Mouse (Mus musculus) intestine, embryonic 15.5 days (tissue): ENCODE measurements around the gene Zdhhc14. TPM values are rescaled to one million over a fixed set of nuclear protein-coding genes. Genes with fewer than 3 reads are reported as not detected.

ENCODE experiments used
- ATAC-seq: fragments of 200-750 bp; cut with Nextera tagmentation; 2 replicates; pipeline ENCODE4 v1.8.0; 2017; ENCODE audit warnings: moderate TSS enrichment, moderate library complexity
- H3K27ac ChIP-seq: fragments of 300-500 bp; sonication (generic); 2 replicates; pipeline ENCODE4 v1.5.1; 2015; ENCODE audit warnings: mild to moderate bottlenecking, inconsistent platforms
- H3K27me3 ChIP-seq: fragments of 300-500 bp; sonication (generic); replicated peaks from 2 replicates; pipeline ENCODE4 v1.6.1; 2015; ENCODE audit warnings: inconsistent platforms
- H3K36me3 ChIP-seq: fragments of 300-500 bp; sonication (generic); 2 replicates; pipeline ENCODE4 v1.6.1; 2015; ENCODE audit warnings: inconsistent platforms
- H3K4me1 ChIP-seq: fragments of 300-500 bp; sonication (generic); replicated peaks from 2 replicates; pipeline ENCODE4 v1.6.1; 2015; ENCODE audit warnings: inconsistent platforms
- H3K4me2 ChIP-seq: fragments of 300-500 bp; sonication (generic); replicated peaks from 2 replicates; pipeline ENCODE4 v1.6.1; 2015; ENCODE audit warnings: mild to moderate bottlenecking, inconsistent platforms
- H3K4me3 ChIP-seq: fragments of 300-500 bp; sonication (generic); replicated peaks from 2 replicates; pipeline ENCODE4 v1.5.1; 2015; ENCODE audit warnings: inconsistent platforms
- H3K9ac ChIP-seq: fragments of 300-500 bp; sonication (generic); 2 replicates; pipeline ENCODE4 v1.6.1; 2015; ENCODE audit warnings: inconsistent platforms
- H3K9me3 ChIP-seq: fragments of 300-500 bp; sonication (generic); 2 replicates; pipeline ENCODE4 v1.6.1; 2016; ENCODE audit warnings: inconsistent platforms
- WGBS: fragments of 180-500 bp; shearing (Covaris S2); methylation state at CpG from one replicate; pipeline ENCODE4 v1.1.7; 2015; 5-methylcytosine and 5-hydroxymethylcytosine counted together
- polyA plus RNA-seq: library from polyadenylated mRNA; unstranded; fragments of >200 nt; fragmentation: Nextera tagmentation; extraction: Ambion mirVana; gene quantifications from 2 replicates; pipeline ENCODE4 v1.2.1, GENCODE M21; 2015

Zdhhc14 gene
- polyA plus RNA-seq, 1 experiment from 2014 or later: 2.5 TPM

GRCm38 (mm10) chr17:5508030-5508429, 15.7 kb downstream of the Zdhhc14 start:
- Histone ChIP-seq H3K27ac (no peak overlapping the region), H3K4me2 (no peak overlapping the region), H3K9ac (no peak overlapping the region), H3K9me3 (no peaks in the 10 kb centered on the region), H3K4me1 (no peaks in the 10 kb centered on the region), H3K36me3 (no peaks in the 10 kb centered on the region), H3K27me3 (no peaks in the 10 kb centered on the region), H3K4me3 (no peak overlapping the region)
- ATAC-seq: no peak
- 80% methylated on average over 4 of the region's 4 CpGs for WGBS

- ATAC-seq: no peak
Measured at GRCm38 (mm10) chr17:5510564-5510963, 18.2 kb downstream of the Zdhhc14 start.

GRCm38 (mm10) chr17:5511724-5512123, 19.4 kb downstream of the Zdhhc14 start:
- Histone ChIP-seq H3K27ac (no peak overlapping the region), H3K4me1 (no peaks in the 10 kb centered on the region), H3K36me3 (no peaks in the 10 kb centered on the region), H3K4me2 (no peak overlapping the region), H3K9ac (no peak overlapping the region), H3K27me3 (no peaks in the 10 kb centered on the region), H3K4me3 (no peak overlapping the region), H3K9me3 (no peaks in the 10 kb centered on the region)
- no peak for ATAC-seq
- 71% methylated on average over 6 of the region's 6 CpGs for WGBS

More at GRCm38 (mm10) chr17:5510564-5510963, 18.2 kb downstream of the Zdhhc14 start:
- H3K27ac ChIP-seq: no peak overlapping the region
- no peaks in the 10 kb centered on the region for H3K36me3 ChIP-seq
- no peak overlapping the region for H3K4me2 ChIP-seq
- WGBS: 89% methylated on average over 9 of the region's 9 CpGs
- H3K9ac ChIP-seq: no peak overlapping the region
- no peaks in the 10 kb centered on the region for H3K4me1 ChIP-seq
- no peaks in the 10 kb centered on the region for H3K27me3 ChIP-seq
- no peaks in the 10 kb centered on the region for H3K9me3 ChIP-seq
- no peak overlapping the region for H3K4me3 ChIP-seq

DNA sequence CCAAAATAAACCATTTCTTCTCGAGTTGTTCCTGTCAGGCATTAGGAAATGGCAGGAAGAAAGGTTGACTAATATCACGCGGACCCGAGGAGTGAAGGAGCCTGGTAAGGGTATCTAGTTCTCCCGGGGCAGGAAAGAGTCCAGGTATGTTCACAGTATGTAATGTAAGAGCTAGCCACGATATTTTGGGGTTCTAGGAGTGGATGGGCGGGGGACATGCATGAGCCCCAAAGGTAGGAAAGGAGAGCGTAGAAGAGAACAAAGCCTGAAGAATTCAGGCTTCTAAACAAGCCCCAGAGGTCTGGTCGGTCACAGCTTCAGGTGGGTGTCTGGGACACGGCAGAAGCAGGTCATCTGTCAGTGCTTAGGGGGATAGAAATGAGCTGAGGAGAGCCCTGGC, 27.1 kb downstream of the Zdhhc14 start:
- 87% methylated on average over 10 of the region's 10 CpGs for WGBS
- no peaks in the 10 kb centered on the region for H3K9me3 ChIP-seq
- no peaks in the 10 kb centered on the region for H3K27me3 ChIP-seq
- no peak overlapping the region for H3K27ac ChIP-seq
- H3K4me2 ChIP-seq: no peak overlapping the region
- no peak overlapping the region for H3K4me3 ChIP-seq
- ATAC-seq: no peak
- H3K36me3 ChIP-seq: no peaks in the 10 kb centered on the region
- no peak overlapping the region for H3K9ac ChIP-seq
- no peaks in the 10 kb centered on the region for H3K4me1 ChIP-seq

- Histone ChIP-seq H3K4me3 (no peak overlapping the region), H3K9ac (no peak overlapping the region), H3K4me1 (no peaks in the 10 kb centered on the region), H3K27me3 (no peaks in the 10 kb centered on the region), H3K4me2 (no peak overlapping the region), H3K36me3 (no peaks in the 10 kb centered on the region), H3K9me3 (no peaks in the 10 kb centered on the region), H3K27ac (no peak overlapping the region)
- 80% methylated on average over 13 of the region's 13 CpGs for WGBS
- no peak for ATAC-seq
Measured at GRCm38 (mm10) chr17:5519910-5520592, 27.7 kb downstream of the Zdhhc14 start.

DNA sequence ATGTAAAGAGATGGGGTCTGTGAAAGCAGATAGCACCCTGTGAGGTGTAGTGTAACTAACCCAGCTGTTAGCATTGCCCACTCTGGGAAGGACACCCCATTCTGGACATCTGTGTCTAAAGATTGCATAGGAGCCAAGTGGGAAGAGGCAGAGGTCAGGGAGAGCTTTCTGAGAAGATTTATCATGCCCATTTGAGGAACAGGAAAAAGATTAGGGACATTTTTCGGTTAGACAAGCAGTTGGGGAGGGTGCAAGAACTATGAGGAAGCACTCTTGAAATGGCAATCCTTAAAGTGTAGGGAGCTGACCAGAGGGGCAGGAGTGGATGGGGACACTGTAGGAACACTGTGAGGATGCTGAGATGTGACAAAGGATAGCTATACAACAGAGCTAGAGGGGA, 29.2 kb downstream of the Zdhhc14 start:
- no peak overlapping the region for H3K4me3 ChIP-seq
- WGBS: 55% methylated on average over 1 of the region's 1 CpGs
- H3K4me1 ChIP-seq: no peaks in the 10 kb centered on the region
- no peaks in the 10 kb centered on the region for H3K27me3 ChIP-seq
- H3K36me3 ChIP-seq: no peaks in the 10 kb centered on the region
- H3K9me3 ChIP-seq: no peaks in the 10 kb centered on the region
- no peak overlapping the region for H3K27ac ChIP-seq
- H3K9ac ChIP-seq: no peak overlapping the region
- H3K4me2 ChIP-seq: no peak overlapping the region
- no peak for ATAC-seq

GRCm38 (mm10) chr17:5529552-5529951, 37.2 kb downstream of the Zdhhc14 start:
- H3K4me1 ChIP-seq: no peaks in the 10 kb centered on the region
- 87% methylated on average over 6 of the region's 6 CpGs for WGBS
- H3K27ac ChIP-seq: no peak overlapping the region
- H3K27me3 ChIP-seq: no peaks in the 10 kb centered on the region
- ATAC-seq: no peak
- no peak overlapping the region for H3K4me3 ChIP-seq
- no peaks in the 10 kb centered on the region for H3K36me3 ChIP-seq
- no peak overlapping the region for H3K4me2 ChIP-seq
- no peak overlapping the region for H3K9ac ChIP-seq
- no peaks in the 10 kb centered on the region for H3K9me3 ChIP-seq

- Histone ChIP-seq H3K36me3 (no peaks in the 10 kb centered on the region), H3K9ac (no peak overlapping the region), H3K9me3 (no peaks in the 10 kb centered on the region), H3K27me3 (no peaks in the 10 kb centered on the region), H3K4me3 (no peak overlapping the region), H3K4me2 (no peak overlapping the region), H3K27ac (no peak overlapping the region), H3K4me1 (no peaks in the 10 kb centered on the region; the same call in 1 of the 2 replicates)
- no peak for ATAC-seq
- WGBS: 59% methylated on average over 5 of the region's 5 CpGs
Measured at GRCm38 (mm10) chr17:5532816-5533215, 40.5 kb downstream of the Zdhhc14 start.

DNA sequence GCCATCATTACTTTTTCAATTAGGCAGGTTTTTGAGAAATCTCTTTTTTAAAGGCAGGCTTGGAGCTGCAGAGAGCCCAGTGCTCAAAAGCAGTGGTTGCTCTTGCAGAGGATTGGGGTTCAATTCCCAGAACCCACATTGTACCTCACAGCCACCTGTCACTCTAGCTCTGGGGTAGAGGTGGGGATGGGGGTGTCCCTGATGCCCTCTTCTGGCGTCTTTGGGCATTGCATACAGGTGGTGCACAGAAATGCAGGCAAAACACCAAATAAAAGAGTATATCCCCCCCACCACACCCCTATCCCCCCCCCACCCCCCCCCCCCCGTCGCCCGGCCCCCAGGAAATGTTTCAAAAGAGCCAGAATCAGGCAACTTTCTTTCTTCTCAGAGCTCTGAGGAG, 43.0 kb downstream of the Zdhhc14 start:
- H3K27ac ChIP-seq: no peak overlapping the region
- no peaks in the 10 kb centered on the region for H3K27me3 ChIP-seq
- no peak overlapping the region for H3K4me3 ChIP-seq
- H3K4me1 ChIP-seq: no peaks in the 10 kb centered on the region; the same call in 1 of the 2 replicates
- H3K9me3 ChIP-seq: no peaks in the 10 kb centered on the region
- WGBS: 50% methylated on average over 4 of the region's 4 CpGs
- H3K36me3 ChIP-seq: no peaks in the 10 kb centered on the region
- no peak overlapping the region for H3K4me2 ChIP-seq
- no peak for ATAC-seq
- H3K9ac ChIP-seq: no peak overlapping the region

GRCm38 (mm10) chr17:5536259-5537094, 44.1 kb downstream of the Zdhhc14 start:
- 68% methylated on average over 10 of the region's 12 CpGs for WGBS
- H3K27ac ChIP-seq: no peak overlapping the region
- no peaks in the 10 kb centered on the region for H3K36me3 ChIP-seq
- no peaks in the 10 kb centered on the region for H3K9me3 ChIP-seq
- ATAC-seq: no peak
- no peak overlapping the region for H3K9ac ChIP-seq
- H3K27me3 ChIP-seq: no peaks in the 10 kb centered on the region
- no peaks in the 10 kb centered on the region; the same call in 1 of the 2 replicates for H3K4me1 ChIP-seq
- no peak overlapping the region for H3K4me2 ChIP-seq
- no peak overlapping the region for H3K4me3 ChIP-seq

DNA sequence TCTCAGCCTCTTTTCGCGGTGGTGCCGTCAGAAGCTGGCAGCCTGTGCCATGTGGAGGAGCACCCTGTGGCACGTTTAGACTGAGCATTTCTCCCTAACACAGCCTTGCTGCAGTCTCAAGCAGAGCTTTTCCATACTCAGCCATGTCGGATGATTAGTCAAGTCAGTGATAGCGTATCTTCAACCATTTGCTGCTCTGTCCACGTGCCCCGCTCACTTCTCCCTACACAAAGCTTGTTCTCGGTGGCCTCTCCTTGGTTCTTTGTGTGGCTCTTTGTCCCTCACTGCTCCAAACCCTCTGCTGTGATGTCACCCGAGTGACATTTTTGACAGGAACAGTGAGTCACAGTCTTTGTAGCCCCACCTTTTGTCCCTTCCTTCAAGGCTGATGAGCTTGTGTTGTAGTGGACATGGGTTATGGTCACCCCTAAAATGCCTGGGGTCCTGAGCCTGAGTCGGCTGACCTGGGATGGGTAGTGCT, 44.8 kb downstream of the Zdhhc14 start:
- Histone ChIP-seq H3K4me1 (no peaks in the 10 kb centered on the region; the same call in 1 of the 2 replicates), H3K4me2 (no peak overlapping the region), H3K9ac (no peak overlapping the region), H3K4me3 (no peak overlapping the region), H3K36me3 (no peaks in the 10 kb centered on the region), H3K27ac (no peak overlapping the region), H3K9me3 (no peaks in the 10 kb centered on the region), H3K27me3 (no peaks in the 10 kb centered on the region)
- ATAC-seq: no peak
- WGBS: 67% methylated on average over 11 of the region's 11 CpGs

- 64% methylated on average over 2 of the region's 2 CpGs for WGBS
Measured at GRCm38 (mm10) chr17:5542177-5542576, 49.8 kb downstream of the Zdhhc14 start.

More at GRCm38 (mm10) chr17:5542177-5542576, 49.8 kb downstream of the Zdhhc14 start:
- Histone ChIP-seq H3K9ac (no peak overlapping the region), H3K36me3 (no peaks in the 10 kb centered on the region), H3K4me1 (no peaks in the 10 kb centered on the region; the same call in 1 of the 2 replicates), H3K27ac (no peak overlapping the region), H3K4me2 (no peak overlapping the region), H3K4me3 (no peak overlapping the region), H3K27me3 (no peaks in the 10 kb centered on the region), H3K9me3 (no peaks in the 10 kb centered on the region)
- no peak for ATAC-seq
